Mouse (Mus musculus) G1E (cell line): Measurements from ENCODE around the gene 4930518I15Rik.

ENCODE experiments used
- CTCF ChIP-seq: IDR thresholded peaks from 2 replicates; pipeline ENCODE4 v1.5.1; 2012; ENCODE audit warnings: low read depth, low read length, inconsistent platforms, mixed read lengths
- POLR2AphosphoS5 ChIP-seq: IDR thresholded peaks from 2 replicates; pipeline ENCODE4 v1.6.1; 2012; ENCODE audit warnings: low read depth, low read length, inconsistent platforms; ENCODE audit not compliant: insufficient replicate concordance
- TAL1 ChIP-seq: conservative IDR thresholded peaks from 2 replicates; pipeline ENCODE4 v1.6.1; 2012; ENCODE audit warnings: low read depth, low read length, inconsistent platforms, mixed read lengths

DNA sequence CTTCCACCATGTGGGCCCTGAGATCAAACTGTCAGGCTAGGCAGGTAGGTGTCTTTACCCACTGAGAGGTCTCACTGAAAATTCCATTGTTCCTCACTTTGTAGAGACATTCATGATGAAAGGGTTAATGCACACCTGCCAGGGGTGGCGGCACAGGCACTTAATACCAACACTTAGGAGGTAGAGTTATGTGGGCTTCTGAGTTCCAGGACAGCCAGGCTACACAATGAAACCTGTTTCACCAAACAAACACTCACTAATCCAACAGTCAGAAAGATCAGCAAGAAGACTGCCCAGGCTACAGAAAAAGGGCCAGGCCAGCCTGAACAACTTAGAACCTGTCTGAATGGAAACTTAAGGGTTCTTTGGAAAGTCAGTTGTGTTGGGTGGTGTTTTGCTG is 41.6 kb downstream of the 4930518I15Rik start:
- TF ChIP-seq CTCF = no peak
- no peak for TF ChIP-seq POLR2AphosphoS5
- TF ChIP-seq TAL1 = no peak
